ENCODE assay signal across 16 mouse cellular contexts in the genomic region with DNA sequence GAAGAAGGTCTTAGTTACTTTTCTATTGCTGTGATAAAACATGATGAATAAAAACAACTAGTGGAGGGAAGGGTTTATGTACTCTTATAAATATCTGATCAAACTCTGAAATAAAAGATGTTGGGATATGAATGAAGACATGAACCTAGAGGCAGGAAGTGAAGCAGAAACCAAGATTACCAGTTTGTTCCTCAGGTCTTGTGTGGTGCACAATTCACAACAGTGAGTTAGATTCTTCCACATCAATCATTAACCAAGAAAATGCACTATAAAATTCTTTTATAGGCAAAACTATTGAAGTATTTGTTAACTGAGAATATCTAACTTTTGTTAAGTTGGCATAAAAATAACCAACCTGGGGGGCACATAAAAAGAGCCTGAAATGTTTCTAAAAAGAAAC.
"Had no signal": no experiment of that assay in that cellular context is flagged by ENCODE, and none has a peak within 500 bp of the region (broad histone marks: within the 10 kb centered on the region; RNA-seq: fewer than 3 reads in every experiment).

No protein-coding gene starts in this region.

- H3K4me3 ChIP-seq: neural tube, embryonic 13.5 days; neural tube, embryonic 15.5 days; stomach, embryonic 15.5 days had no signal

- H3K27me3 ChIP-seq: neural tube, embryonic 13.5 days; neural tube, embryonic 15.5 days; stomach, embryonic 15.5 days had no signal

- H3K4me1 ChIP-seq: neural tube, embryonic 13.5 days; neural tube, embryonic 15.5 days; stomach, embryonic 15.5 days had no signal

- H3K4me2 ChIP-seq: neural tube, embryonic 13.5 days; neural tube, embryonic 15.5 days; stomach, embryonic 15.5 days had no signal

- H3K9me3 ChIP-seq: neural tube, embryonic 13.5 days; neural tube, embryonic 15.5 days; stomach, embryonic 15.5 days had no signal

- DNase-seq: retina, postnatal 1 day; right cerebral cortex, adult 18-20 months; right cerebral cortex, postnatal 14 days; right cerebral cortex, postnatal 25 days; right cerebral cortex, postnatal 4 days; spleen, adult 18-20 months; thymus, adult 18-20 months; thymus, adult 2 months; thymus, postnatal 14 days; thymus, postnatal 25 days; thymus, postnatal 36 days; thymus, postnatal 4 days had no signal

- H3K27ac ChIP-seq: neural tube, embryonic 13.5 days; neural tube, embryonic 15.5 days; stomach, embryonic 15.5 days; stomach, postnatal 0 days had no signal

- H3K36me3 ChIP-seq: neural tube, embryonic 13.5 days; neural tube, embryonic 15.5 days; stomach, embryonic 15.5 days had no signal

- H3K9ac ChIP-seq: neural tube, embryonic 13.5 days; neural tube, embryonic 15.5 days; stomach, embryonic 15.5 days had no signal
